In the genomic region with DNA sequence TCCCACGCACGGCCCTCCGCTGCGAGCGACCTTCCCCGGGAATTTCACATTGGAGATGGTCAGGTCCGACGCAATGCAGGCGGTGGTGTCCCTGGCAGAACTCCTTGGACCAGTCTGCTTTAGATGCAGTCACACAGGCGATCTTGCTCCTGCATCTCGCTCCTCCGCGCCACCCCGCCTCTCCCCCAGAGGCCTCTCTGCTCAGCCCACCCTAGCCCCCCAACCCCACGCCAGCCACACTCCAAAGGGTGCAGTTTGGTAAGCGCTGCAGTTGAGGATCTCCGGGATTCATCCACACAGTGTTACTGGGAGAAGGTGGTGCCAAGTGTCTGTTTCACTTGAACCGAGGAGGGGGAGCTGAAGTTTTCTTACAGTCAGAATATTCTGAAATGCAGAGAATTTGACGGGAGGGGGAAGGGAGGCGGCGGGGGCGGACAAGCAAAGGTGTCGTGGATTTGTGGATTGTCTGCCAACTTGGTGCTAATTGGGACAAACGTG, we compare ENCODE assay signal across 8 mouse cellular contexts. TPM values are rescaled to one million over a fixed set of nuclear protein-coding genes. Genes with fewer than 3 reads are reported as not detected.
A peak's percentile ranks its signal among the peaks of the same experiment; 100 is the strongest.
DNase-seq lines count a peak whose midpoint lies in the region; ATAC-seq and TF ChIP-seq lines count a peak whose summit lies in the region.

No protein-coding gene starts in this region.

- peak; percentile 2 for DNase-seq in adrenal gland, postnatal 10 days
- no peak for DNase-seq in adrenal gland, adult (ENCODE audit: inconsistent age in 2 of 2, low spot score in 1 of 2)
- peak; percentile 50 for DNase-seq in brain, embryonic 14.5 days (ENCODE audit: low read depth)
- DNase-seq in forebrain, embryonic 11.5 days (ENCODE audit: low spot score): peak; percentile 73
- DNase-seq in layer of hippocampus, postnatal 10 days (ENCODE audit: low spot score in 2 of 2): peak; percentile 42 to 53
- no peak for DNase-seq in spleen, adult 12 weeks (ENCODE audit: low spot score)
- DNase-seq in thymus, adult 2 months: no peak

- H3K36me3 ChIP-seq in forebrain, embryonic 11.5 days (ENCODE audit: control insufficient read depth, insufficient read depth, low read length): no peaks in the 10 kb centered on the region
- H3K36me3 ChIP-seq in midbrain, embryonic 16.5 days (ENCODE audit: control insufficient read depth, insufficient read depth, low read length): no peaks in the 10 kb centered on the region
- H3K36me3 ChIP-seq in thymus, adult 2 months (ENCODE audit: control insufficient read depth, insufficient read depth, low read length): no peaks in the 10 kb centered on the region

- H3K4me1 ChIP-seq in forebrain, embryonic 11.5 days (replicated peaks; ENCODE audit: control insufficient read depth, insufficient read depth, low read length): peaks cover 8% of the 10 kb centered on the region; the same call in 1 of the 2 replicates
- peaks cover 10% of the 10 kb centered on the region for H3K4me1 ChIP-seq in midbrain, embryonic 16.5 days (ENCODE audit: control insufficient read depth, insufficient read depth, low read length)
- no peaks in the 10 kb centered on the region; the same call in 1 of the 2 replicates for H3K4me1 ChIP-seq in thymus, adult 2 months (replicated peaks; ENCODE audit: control insufficient read depth, insufficient read depth, low read length)

- no peak overlapping the region for H3K27ac ChIP-seq in forebrain, embryonic 11.5 days (ENCODE audit: low read depth, low read length)
- peak overlapping the region; percentile 17; the same call in 1 of the 2 replicates for H3K27ac ChIP-seq in midbrain, embryonic 16.5 days (ENCODE audit: low read length)
- no peak overlapping the region for H3K27ac ChIP-seq in thymus, adult 2 months (ENCODE audit: control insufficient read depth, insufficient read depth, low read length)

- H3K27me3 ChIP-seq in forebrain, embryonic 11.5 days (ENCODE audit: control insufficient read depth, insufficient read depth, low read length): peaks cover 49% of the 10 kb centered on the region
- peaks cover 23% of the 10 kb centered on the region for H3K27me3 ChIP-seq in midbrain, embryonic 16.5 days (ENCODE audit: control insufficient read depth, insufficient read depth, low read depth, low read length)
- peaks cover 14% of the 10 kb centered on the region for H3K27me3 ChIP-seq in thymus, adult 2 months (ENCODE audit: control insufficient read depth, insufficient read depth, low read length)

- peak overlapping the region; percentile 50 for H3K4me3 ChIP-seq in forebrain, embryonic 11.5 days (ENCODE audit: low read depth, low read length)
- H3K4me3 ChIP-seq in midbrain, embryonic 16.5 days (ENCODE audit: low read depth, low read length): peak overlapping the region; percentile 55
- H3K4me3 ChIP-seq in thymus, adult 2 months (ENCODE audit: control insufficient read depth, insufficient read depth, low read length): no peak overlapping the region

- under 1% methylated on average over 24 of the region's 24 CpGs for WGBS in forebrain, embryonic 11.5 days
- 0% methylated on average over 24 of the region's 24 CpGs for WGBS in midbrain, embryonic 16.5 days
- 7% methylated on average over 24 of the region's 24 CpGs for WGBS in thymus, adult 2 months

- no peak for TF ChIP-seq CTCF in brain, embryonic 14.5 days (IDR thresholded peaks at IDR 0.05; ENCODE audit: borderline replicate concordance, extremely low read depth, insufficient read depth, insufficient read length)
- TF ChIP-seq CTCF in thymus, adult 2 months (IDR thresholded peaks at IDR 0.05; ENCODE audit: borderline replicate concordance, control insufficient read depth, extremely low read depth, insufficient read depth, low read length, poor library complexity): no peak

- ATAC-seq in forebrain, embryonic 11.5 days (replicated peaks; ENCODE audit: low FRiP score): peak; percentile 25
- ATAC-seq in midbrain, embryonic 16.5 days: peak; percentile 61

- H3K9me3 ChIP-seq in forebrain, embryonic 11.5 days (ENCODE audit: control insufficient read depth, low read length): no peaks in the 10 kb centered on the region
- no peaks in the 10 kb centered on the region for H3K9me3 ChIP-seq in midbrain, embryonic 16.5 days (replicated peaks; ENCODE audit: control insufficient read depth, low read length, poor library complexity, severe bottlenecking)

- peak overlapping the region; percentile 98 for H3K4me2 ChIP-seq in forebrain, embryonic 11.5 days (ENCODE audit: low read depth, low read length, severe bottlenecking)
- H3K4me2 ChIP-seq in midbrain, embryonic 16.5 days (ENCODE audit: low read length): peak overlapping the region; percentile 96

- TF ChIP-seq POLR2A in brain, embryonic 14.5 days (IDR thresholded peaks at IDR 0.05; ENCODE audit: borderline replicate concordance, extremely low read depth, insufficient read depth, insufficient read length, poor library complexity, severe bottlenecking): no peak
- TF ChIP-seq POLR2A in thymus, adult 2 months (IDR thresholded peaks at IDR 0.05; ENCODE audit: control insufficient read depth, extremely low read depth, insufficient read depth, low read length, poor library complexity): no peak

- no peak overlapping the region; the same call in 1 of the 2 replicates for H3K9ac ChIP-seq in forebrain, embryonic 11.5 days (ENCODE audit: low read length)
- peak overlapping the region; percentile 70 for H3K9ac ChIP-seq in midbrain, embryonic 16.5 days (ENCODE audit: low read depth, low read length)

RNA-seq across cellular contexts. Expression of gene Kcna1, which starts 1.1 kb away (rescaled TPM):
- 1 to 10 TPM; 2.6 to 3.1 TPM for total RNA-seq in adrenal gland, postnatal 10 days (2021)
- polyA plus RNA-seq in brain, embryonic 14.5 days (2012; rRNA removed): 1.3 TPM in 2 replicates
- polyA plus RNA-seq in forebrain, embryonic 11.5 days (2014; fragmentation: Nextera tagmentation; extraction: Ambion mirVana): 0.39 and 0.53 TPM in 2 replicates
- total RNA-seq in layer of hippocampus, postnatal 10 days (2021): 10 to 100 TPM; 48.5 to 53.7 TPM
- polyA plus RNA-seq in midbrain, embryonic 16.5 days (2015; fragmentation: Nextera tagmentation; extraction: Ambion mirVana): 1.2 and 1.4 TPM in 2 replicates
- polyA plus RNA-seq in thymus, adult 2 months (2012; rRNA removed): 0.31 and 0.39 TPM in 2 replicates

Comparison
In these comparisons a context has a peak if more than half of its experiments do, and no peak if none do; other contexts are left out.
1. DNase-seq: peak in adrenal gland, postnatal 10 days (single experiment), brain, embryonic 14.5 days (single experiment), forebrain, embryonic 11.5 days (single experiment) and layer of hippocampus, postnatal 10 days (2 of 2); none in adrenal gland, adult (0 of 2), spleen, adult 12 weeks (single experiment) and thymus, adult 2 months (single experiment).